Mouse (Mus musculus) midbrain, embryonic 16.5 days (tissue): ENCODE data around the gene Hist1h2bb. TPM values are rescaled to one million over a fixed set of nuclear protein-coding genes. Genes with fewer than 3 reads are reported as not detected.
"Not testable (repeated sequence)": the region's sequence is repeated elsewhere in the genome, so short reads cannot be mapped to it uniquely, and the experiment has no call there.

Source experiments
- ATAC-seq: fragments of 200-750 bp; cut with Nextera tagmentation; 2 replicates; pipeline ENCODE4 v1.8.0; 2017; ENCODE audit warnings: moderate TSS enrichment
- H3K27ac ChIP-seq: fragments of 300-500 bp; sonication (generic); 2 replicates; pipeline ENCODE4 v1.5.1; 2014; ENCODE audit warnings: mild to moderate bottlenecking, low read length, mixed read lengths
- H3K27me3 ChIP-seq: fragments of 300-500 bp; sonication (generic); 2 replicates; pipeline ENCODE4 v1.6.1; 2014; ENCODE audit warnings: low read depth, low read length, mixed read lengths; ENCODE audit not compliant: control insufficient read depth, insufficient read depth
- H3K36me3 ChIP-seq: fragments of 300-500 bp; sonication (generic); 2 replicates; pipeline ENCODE4 v1.6.1; 2014; ENCODE audit warnings: mild to moderate bottlenecking, low read length, moderate library complexity, mixed read lengths; ENCODE audit not compliant: control insufficient read depth, insufficient read depth
- H3K4me1 ChIP-seq: fragments of 300-500 bp; sonication (generic); 2 replicates; pipeline ENCODE4 v1.6.1; 2014; ENCODE audit warnings: mild to moderate bottlenecking, low read length, mixed read lengths; ENCODE audit not compliant: control insufficient read depth, insufficient read depth
- H3K4me2 ChIP-seq: fragments of 300-500 bp; sonication (generic); 2 replicates; pipeline ENCODE4 v1.6.1; 2014; ENCODE audit warnings: mild to moderate bottlenecking, low read length, mixed read lengths
- H3K4me3 ChIP-seq: fragments of 300-500 bp; sonication (generic); 2 replicates; pipeline ENCODE4 v1.5.1; 2014; ENCODE audit warnings: low read depth, mild to moderate bottlenecking, low read length, moderate library complexity, mixed read lengths
- H3K9ac ChIP-seq: fragments of 300-500 bp; sonication (generic); 2 replicates; pipeline ENCODE4 v1.6.1; 2014; ENCODE audit warnings: low read depth, low read length, mixed read lengths
- H3K9me3 ChIP-seq: fragments of 300-500 bp; sonication (generic); replicated peaks from 2 replicates; pipeline ENCODE4 v1.6.1; 2014; ENCODE audit warnings: mild to moderate bottlenecking, low read length, mixed read lengths; ENCODE audit not compliant: control insufficient read depth, poor library complexity, severe bottlenecking
- WGBS: fragments of 180-500 bp; shearing (Covaris S2); extraction: QIAGEN DNeasy Blood & Tissue Kit; methylation state at CpG from one replicate; pipeline ENCODE4 v1.1.7; 2014; 5-methylcytosine and 5-hydroxymethylcytosine counted together
- polyA plus RNA-seq: library from polyadenylated mRNA; unstranded; fragments of >200 nt; fragmentation: Nextera tagmentation; extraction: Ambion mirVana; gene quantifications from 2 replicates; pipeline ENCODE4 v1.2.1, GENCODE M21; 2015

The Hist1h2bb gene
- polyA plus RNA-seq, 1 experiment from 2014 or later, result not detected

DNA sequence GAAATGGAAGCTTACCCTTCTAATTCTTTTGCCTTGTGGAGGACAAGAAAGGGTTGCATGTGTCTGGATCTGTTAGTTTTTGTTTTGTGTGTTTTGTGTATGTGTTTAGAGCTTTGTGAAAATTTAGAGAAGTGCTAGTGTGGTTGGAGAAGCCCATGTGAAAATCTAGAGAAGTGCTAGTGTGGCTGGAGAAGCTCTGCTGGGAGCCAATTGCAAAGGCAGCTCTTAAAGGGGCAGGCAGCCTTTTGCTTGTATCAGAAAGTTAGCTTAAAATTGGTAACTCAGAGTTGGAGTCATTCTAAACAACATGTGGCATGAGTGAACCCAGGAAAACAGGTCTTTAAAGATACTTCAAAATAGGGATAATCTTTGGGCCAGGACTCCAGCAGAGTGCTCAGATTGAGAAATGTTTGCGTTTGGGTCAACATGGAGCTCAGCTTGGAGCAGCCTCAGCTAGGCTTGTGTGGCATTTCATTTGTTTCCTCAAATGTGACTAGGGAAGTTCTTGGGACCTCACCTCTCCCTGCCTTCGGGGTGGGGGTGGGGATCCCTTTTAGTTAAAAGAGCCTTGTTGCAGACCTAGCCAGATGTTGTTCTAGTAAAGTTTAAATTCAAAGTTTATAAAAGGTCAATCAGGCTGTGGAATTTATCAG, 28.8 kb upstream of the Hist1h2bb start:
- not testable (repeated sequence) for H3K4me2 ChIP-seq, H3K27ac ChIP-seq, H3K36me3 ChIP-seq, H3K4me1 ChIP-seq, H3K4me3 ChIP-seq, H3K27me3 ChIP-seq, ATAC-seq, H3K9me3 ChIP-seq, H3K9ac ChIP-seq
- WGBS, result 19% methylated on average over 2 of the region's 2 CpGs

- Histone ChIP-seq H3K4me1 (no peaks in the 10 kb centered on the region), H3K9me3 (no peaks in the 10 kb centered on the region), H3K4me2 (no peak overlapping the region), H3K27ac (no peak overlapping the region), H3K27me3 (no peaks in the 10 kb centered on the region), H3K36me3 (no peaks in the 10 kb centered on the region), H3K4me3 (no peak overlapping the region), H3K9ac (no peak overlapping the region)
- no peak for ATAC-seq
- WGBS, result 83% methylated on average over 4 of the region's 4 CpGs
Observed at GRCm38 (mm10) chr13:23724239-23724638, 22.3 kb upstream of the Hist1h2bb start.

DNA sequence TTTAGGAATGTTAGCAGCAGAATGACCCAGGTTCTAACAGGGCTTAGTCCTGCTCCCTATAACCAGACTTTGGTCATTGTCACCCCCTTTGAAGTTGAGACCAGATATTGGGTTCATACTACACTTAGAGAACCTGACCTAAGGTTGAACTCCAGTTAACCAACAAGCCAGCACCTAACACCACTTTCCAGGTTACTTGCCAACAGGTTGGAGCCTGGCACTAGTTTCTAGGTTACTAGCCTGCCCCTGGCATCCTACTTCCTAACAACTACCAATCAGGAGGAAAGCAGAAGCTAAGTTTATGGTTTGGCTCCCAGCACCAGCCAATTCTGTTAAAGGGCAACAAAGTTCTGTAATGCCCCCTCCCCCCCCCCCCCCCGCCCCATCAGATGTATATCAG, 21.3 kb upstream of the Hist1h2bb start:
- no peak overlapping the region for H3K4me3 ChIP-seq
- no peak overlapping the region for H3K9ac ChIP-seq
- no peak overlapping the region for H3K4me2 ChIP-seq
- H3K4me1 ChIP-seq, result no peaks in the 10 kb centered on the region
- H3K27me3 ChIP-seq, result no peaks in the 10 kb centered on the region
- no peaks in the 10 kb centered on the region for H3K9me3 ChIP-seq
- WGBS, result 60% methylated on average over 1 of the region's 1 CpGs
- no peaks in the 10 kb centered on the region for H3K36me3 ChIP-seq
- ATAC-seq, result no peak
- no peak overlapping the region for H3K27ac ChIP-seq

- no peak overlapping the region for H3K9ac ChIP-seq
- no peak overlapping the region for H3K27ac ChIP-seq
- no peaks in the 10 kb centered on the region for H3K36me3 ChIP-seq
- H3K4me3 ChIP-seq, result no peak overlapping the region
- H3K4me2 ChIP-seq, result no peak overlapping the region
- no peaks in the 10 kb centered on the region for H3K27me3 ChIP-seq
- no peak for ATAC-seq
- no peaks in the 10 kb centered on the region for H3K9me3 ChIP-seq
- WGBS, result 89% methylated on average over 18 of the region's 18 CpGs
- H3K4me1 ChIP-seq, result no peaks in the 10 kb centered on the region
Observed at GRCm38 (mm10) chr13:23728472-23729191, 17.9 kb upstream of the Hist1h2bb start.

- Histone ChIP-seq H3K4me1 (no peaks in the 10 kb centered on the region), H3K36me3 (no peaks in the 10 kb centered on the region), H3K9me3 (no peaks in the 10 kb centered on the region), H3K9ac (no peak overlapping the region), H3K27ac (no peak overlapping the region), H3K4me3 (no peak overlapping the region), H3K4me2 (no peak overlapping the region), H3K27me3 (no peaks in the 10 kb centered on the region)
- 92% methylated on average over 9 of the region's 9 CpGs for WGBS
- no peak for ATAC-seq
Observed at GRCm38 (mm10) chr13:23729192-23729525, 17.4 kb upstream of the Hist1h2bb start.

GRCm38 (mm10) chr13:23729706-23730105, 16.8 kb upstream of the Hist1h2bb start:
- no peak overlapping the region for H3K4me2 ChIP-seq
- WGBS, result 97% methylated on average over 5 of the region's 5 CpGs
- no peaks in the 10 kb centered on the region for H3K4me1 ChIP-seq
- H3K27ac ChIP-seq, result no peak overlapping the region
- no peak overlapping the region for H3K4me3 ChIP-seq
- H3K36me3 ChIP-seq, result no peaks in the 10 kb centered on the region
- H3K9ac ChIP-seq, result no peak overlapping the region
- ATAC-seq, result no peak
- H3K9me3 ChIP-seq, result no peaks in the 10 kb centered on the region
- no peaks in the 10 kb centered on the region for H3K27me3 ChIP-seq

DNA sequence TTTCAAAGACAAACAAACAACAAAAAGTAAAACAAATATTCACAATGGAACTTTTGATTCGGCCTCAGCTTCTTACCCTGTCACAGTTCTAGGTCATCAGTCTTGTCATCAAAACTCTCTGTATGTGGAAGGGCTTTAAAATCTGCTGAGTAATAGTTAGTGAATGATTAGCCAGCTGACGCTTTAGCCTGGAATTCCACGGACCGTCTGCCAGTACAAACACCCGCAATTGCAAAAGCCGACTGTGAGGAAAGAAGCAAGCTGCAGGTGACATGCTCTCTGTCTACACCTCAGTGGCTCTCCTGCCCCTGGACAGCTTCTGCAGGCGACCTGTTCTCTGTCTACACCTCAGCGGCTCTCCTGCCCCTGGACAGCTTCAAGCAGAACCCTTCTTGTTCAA, 16.1 kb upstream of the Hist1h2bb start:
- no peak overlapping the region for H3K4me3 ChIP-seq
- H3K4me2 ChIP-seq, result no peak overlapping the region
- H3K27ac ChIP-seq, result no peak overlapping the region
- H3K4me1 ChIP-seq, result no peaks in the 10 kb centered on the region
- ATAC-seq, result no peak
- H3K27me3 ChIP-seq, result no peaks in the 10 kb centered on the region
- WGBS, result 66% methylated on average over 8 of the region's 8 CpGs
- H3K9me3 ChIP-seq, result no peaks in the 10 kb centered on the region
- H3K9ac ChIP-seq, result no peak overlapping the region
- H3K36me3 ChIP-seq, result no peaks in the 10 kb centered on the region

DNA sequence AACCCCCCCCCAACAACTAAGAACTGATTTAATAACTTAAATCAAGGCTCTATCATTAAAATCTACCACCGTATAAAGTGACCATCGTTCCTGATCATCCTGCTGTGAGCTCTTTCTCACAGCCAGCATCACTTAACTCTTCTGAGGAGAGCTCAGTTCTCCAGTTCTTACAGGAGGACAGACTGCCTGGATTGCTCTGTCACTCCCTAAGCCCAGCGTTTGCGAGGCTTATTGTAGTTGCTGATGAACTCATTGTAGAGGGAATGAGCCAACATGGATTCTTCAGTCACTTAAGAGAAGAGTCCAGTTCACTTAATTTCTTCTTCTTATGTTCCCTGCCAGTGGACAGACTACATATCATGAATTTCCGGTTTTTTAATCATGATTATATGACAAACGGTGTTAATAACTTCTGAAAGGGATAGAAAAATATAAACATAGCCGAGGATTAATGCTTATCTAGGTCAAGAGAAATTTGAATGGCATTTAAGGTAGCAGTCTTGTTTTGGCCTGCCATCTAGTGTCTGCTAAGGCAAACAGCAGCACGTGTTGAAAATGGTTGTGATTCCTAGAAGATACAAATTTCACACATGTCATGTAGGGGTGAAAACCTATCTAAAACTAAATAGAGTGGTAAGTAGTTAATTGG, 14.3 kb upstream of the Hist1h2bb start:
- ATAC-seq, result 0 out of 2 replicates have a peak, but pooled peaks have one; percentile 32

DNA sequence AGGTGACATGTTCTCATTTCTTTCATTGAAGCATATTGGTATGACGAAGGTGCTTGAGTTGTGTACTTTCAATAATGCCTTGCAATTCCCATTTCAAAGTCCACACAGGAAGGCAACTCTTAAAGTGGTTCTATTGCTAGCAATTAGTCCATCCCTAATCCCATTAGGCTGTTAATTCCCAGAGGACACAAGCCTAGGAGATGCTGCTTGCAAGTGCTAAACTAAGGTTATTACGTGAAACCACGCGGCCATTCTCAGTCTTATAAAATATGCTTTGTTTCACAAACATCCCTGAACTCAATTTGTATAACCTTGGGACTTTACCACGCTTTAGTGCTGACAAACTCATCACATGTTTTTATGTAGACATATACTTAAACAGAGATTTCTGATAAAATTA, 9.4 kb upstream of the Hist1h2bb start:
- no peaks in the 10 kb centered on the region for H3K9me3 ChIP-seq
- no peak overlapping the region for H3K4me2 ChIP-seq
- no peak overlapping the region for H3K9ac ChIP-seq
- H3K27me3 ChIP-seq, result no peaks in the 10 kb centered on the region
- H3K36me3 ChIP-seq, result no peaks in the 10 kb centered on the region
- peaks cover 17% of the 10 kb centered on the region for H3K4me1 ChIP-seq
- ATAC-seq, result no peak
- no peak overlapping the region for H3K27ac ChIP-seq
- 77% methylated on average over 5 of the region's 5 CpGs for WGBS
- H3K4me3 ChIP-seq, result no peak overlapping the region

More for the DNA sequence above, 14.3 kb upstream of the Hist1h2bb start:
- Histone ChIP-seq H3K9ac (no peak overlapping the region), H3K27ac (no peak overlapping the region), H3K4me3 (no peak overlapping the region), H3K9me3 (no peaks in the 10 kb centered on the region), H3K4me1 (no peaks in the 10 kb centered on the region), H3K27me3 (no peaks in the 10 kb centered on the region), H3K36me3 (no peaks in the 10 kb centered on the region), H3K4me2 (no peak overlapping the region)
- WGBS, result 24% methylated on average over 8 of the region's 8 CpGs
